Mouse (Mus musculus): ENCODE measurements around the gene Galns. TPM values are rescaled to one million over a fixed set of nuclear protein-coding genes. Genes with fewer than 3 reads are reported as not detected.
A peak's percentile ranks its signal among the peaks of the same experiment; 100 is the strongest.

Gene Galns
- polyA plus RNA-seq, 1 experiment from 2014 or later: 12.3 TPM

- Histone ChIP-seq H3K4me1 (ENCODE audit: control insufficient read depth, insufficient read depth, low read length) (peaks cover 37% of the 10 kb centered on the region), H3K27ac (ENCODE audit: low read depth, low read length) (peak overlapping the region; percentile 57), H3K4me3 (ENCODE audit: low read depth, low read length) (no peak overlapping the region), H3K9me3 (replicated peaks; ENCODE audit: control insufficient read depth, low read length) (no peaks in the 10 kb centered on the region), H3K27me3 (ENCODE audit: control insufficient read depth, insufficient read depth, low read length) (no peaks in the 10 kb centered on the region), H3K9ac (ENCODE audit: low read depth, low read length) (peak overlapping the region; percentile 61; the same call in 1 of the 2 replicates), H3K36me3 (ENCODE audit: control insufficient read depth, insufficient read depth, low read length) (no peaks in the 10 kb centered on the region), H3K4me2 (peak overlapping the region; percentile 47)
- ATAC-seq (replicated peaks; ENCODE audit: insufficient number of reproducible peaks, low FRiP score, low TSS enrichment): 0 out of 2 replicates have a peak, but pooled peaks have one; percentile 12
- WGBS (ENCODE audit: insufficient replicate concordance): 54% methylated on average over 2 of the region's 2 CpGs
Observed at GRCm38 (mm10) chr8:122537812-122538211, 73.5 kb downstream of the Galns start.

DNA sequence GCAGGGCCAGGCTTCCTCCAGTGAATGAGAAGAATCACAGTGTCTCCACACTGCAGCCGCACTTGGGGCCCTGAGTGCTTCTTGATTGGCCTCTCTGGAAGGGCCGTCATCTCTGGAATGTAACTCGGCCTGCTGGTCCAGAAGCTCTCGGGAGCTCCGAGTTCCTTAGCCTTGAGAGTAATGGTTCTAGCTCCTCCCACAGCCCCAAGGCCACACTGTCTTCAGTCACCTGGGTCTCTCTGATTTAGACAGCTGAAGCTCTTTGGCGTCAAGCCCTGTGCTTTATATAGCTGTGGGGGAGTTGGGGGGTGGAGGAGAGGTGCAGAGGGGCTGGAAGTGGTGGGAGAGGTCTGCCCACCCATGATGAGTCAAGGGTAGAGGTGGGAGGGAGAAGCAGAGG lies 74.2 kb downstream of the Galns start:
- Histone ChIP-seq H3K9ac (ENCODE audit: low read depth, low read length) (peak overlapping the region; percentile 61), H3K4me1 (ENCODE audit: control insufficient read depth, insufficient read depth, low read length) (peaks cover 32% of the 10 kb centered on the region), H3K27ac (ENCODE audit: low read depth, low read length) (peak overlapping the region; percentile 57), H3K36me3 (ENCODE audit: control insufficient read depth, insufficient read depth, low read length) (no peaks in the 10 kb centered on the region), H3K27me3 (ENCODE audit: control insufficient read depth, insufficient read depth, low read length) (no peaks in the 10 kb centered on the region), H3K4me3 (ENCODE audit: low read depth, low read length) (no peak overlapping the region), H3K4me2 (peak overlapping the region; percentile 47), H3K9me3 (replicated peaks; ENCODE audit: control insufficient read depth, low read length) (no peaks in the 10 kb centered on the region)
- peak; percentile 33; the same call in 1 of the 2 replicates for ATAC-seq (replicated peaks; ENCODE audit: insufficient number of reproducible peaks, low FRiP score, low TSS enrichment)
- 16% methylated on average over 6 of the region's 6 CpGs for WGBS (ENCODE audit: insufficient replicate concordance)

- peak overlapping the region; percentile 32; the same call in 1 of the 2 replicates for H3K4me2 ChIP-seq
- H3K36me3 ChIP-seq (ENCODE audit: control insufficient read depth, insufficient read depth, low read length): peaks cover 3% of the 10 kb centered on the region; the same call in 1 of the 2 replicates
- H3K4me3 ChIP-seq (ENCODE audit: low read depth, low read length): no peak overlapping the region
- H3K27me3 ChIP-seq (ENCODE audit: control insufficient read depth, insufficient read depth, low read length): no peaks in the 10 kb centered on the region
- H3K9ac ChIP-seq (ENCODE audit: low read depth, low read length): no peak overlapping the region; the same call in 1 of the 2 replicates
- ATAC-seq (replicated peaks; ENCODE audit: insufficient number of reproducible peaks, low FRiP score, low TSS enrichment): no peak
- peaks cover 49% of the 10 kb centered on the region for H3K4me1 ChIP-seq (ENCODE audit: control insufficient read depth, insufficient read depth, low read length)
- H3K9me3 ChIP-seq (replicated peaks; ENCODE audit: control insufficient read depth, low read length): no peaks in the 10 kb centered on the region
- H3K27ac ChIP-seq (ENCODE audit: low read depth, low read length): peak overlapping the region; percentile 64
- WGBS (ENCODE audit: insufficient replicate concordance): 56% methylated on average over 8 of the region's 8 CpGs
Observed at GRCm38 (mm10) chr8:122531312-122531711, 80.0 kb downstream of the Galns start.

DNA sequence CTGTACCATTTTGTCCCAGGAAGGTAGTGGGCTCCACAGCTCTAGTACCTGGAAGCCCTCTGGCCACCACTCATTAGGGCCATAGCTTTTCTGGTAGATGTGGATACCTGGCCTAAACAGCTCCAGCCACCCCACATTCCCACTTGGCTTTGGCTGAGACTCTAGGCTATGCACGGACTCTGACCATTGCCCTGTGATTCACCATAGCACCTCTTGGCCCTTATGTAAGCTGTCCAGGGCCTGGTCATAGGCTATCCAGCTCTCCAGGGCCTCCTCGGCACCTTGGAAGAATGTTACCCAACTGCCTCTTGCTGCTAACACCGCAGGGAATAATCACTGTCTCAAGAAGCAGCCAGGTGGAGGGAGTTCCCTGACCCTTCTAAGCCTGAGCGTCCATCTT lies 82.1 kb downstream of the Galns start:
- whole genome bisulfite sequencing (ENCODE audit: insufficient replicate concordance): 88% methylated on average over 4 of the region's 4 CpGs
- Histone ChIP-seq H3K36me3 (ENCODE audit: control insufficient read depth, insufficient read depth, low read length) (peaks cover 3% of the 10 kb centered on the region; the same call in 1 of the 2 replicates), H3K4me1 (ENCODE audit: control insufficient read depth, insufficient read depth, low read length) (peaks cover 67% of the 10 kb centered on the region), H3K4me2 (no peak overlapping the region), H3K27me3 (ENCODE audit: control insufficient read depth, insufficient read depth, low read length) (no peaks in the 10 kb centered on the region), H3K9me3 (replicated peaks; ENCODE audit: control insufficient read depth, low read length) (no peaks in the 10 kb centered on the region), H3K27ac (ENCODE audit: low read depth, low read length) (no peak overlapping the region), H3K4me3 (ENCODE audit: low read depth, low read length) (no peak overlapping the region), H3K9ac (ENCODE audit: low read depth, low read length) (no peak overlapping the region)
- no peak for ATAC-seq (replicated peaks; ENCODE audit: insufficient number of reproducible peaks, low FRiP score, low TSS enrichment)

Small RNAs within 50 kb of the gene (microRNA-seq; reads per million reads assigned to microRNA genes)
- gene Mir6396 (ENCODE audit: borderline number of aligned reads): not detected

Other genes starting within 250 kb of the Galns start
- 22.2 and 26.8 TPM in 2 replicates for gene Zc3h18, start 234.9 kb downstream of the Galns start, polyA plus RNA-seq (2014; fragmentation: Nextera tagmentation; extraction: Ambion mirVana)
- gene Il17c, start 189.4 kb downstream of the Galns start, polyA plus RNA-seq (2014; fragmentation: Nextera tagmentation; extraction: Ambion mirVana): not detected in 2 replicates
- 169 and 174 TPM in 2 replicates for gene Cyba, start 178.5 kb downstream of the Galns start, polyA plus RNA-seq (2014; fragmentation: Nextera tagmentation; extraction: Ambion mirVana)
- 28.0 and 29.0 TPM in 2 replicates for gene Mvd, start 168.0 kb downstream of the Galns start, polyA plus RNA-seq (2014; fragmentation: Nextera tagmentation; extraction: Ambion mirVana)
- gene Snai3, start 150.7 kb downstream of the Galns start, polyA plus RNA-seq (2014; fragmentation: Nextera tagmentation; extraction: Ambion mirVana): 3.0 and 4.2 TPM in 2 replicates
- gene Rnf166, start 135.4 kb downstream of the Galns start, polyA plus RNA-seq (2014; fragmentation: Nextera tagmentation; extraction: Ambion mirVana): 28.1 and 34.4 TPM in 2 replicates
- gene Ctu2, start 135.3 kb downstream of the Galns start, polyA plus RNA-seq (2014; fragmentation: Nextera tagmentation; extraction: Ambion mirVana): 35.2 and 39.0 TPM in 2 replicates
- 17.4 and 19.4 TPM in 2 replicates for gene Piezo1, start 60.1 kb downstream of the Galns start, polyA plus RNA-seq (2014; fragmentation: Nextera tagmentation; extraction: Ambion mirVana)
- gene Cdt1, start 43.4 kb downstream of the Galns start, polyA plus RNA-seq (2014; fragmentation: Nextera tagmentation; extraction: Ambion mirVana): 29.5 and 30.4 TPM in 2 replicates
- gene Aprt, start 34.6 kb downstream of the Galns start, polyA plus RNA-seq (2014; fragmentation: Nextera tagmentation; extraction: Ambion mirVana): 250 and 262 TPM in 2 replicates
- 49.8 and 60.0 TPM in 2 replicates for gene Trappc2l, start 177 bp upstream of the Galns start, polyA plus RNA-seq (2014; fragmentation: Nextera tagmentation; extraction: Ambion mirVana)
- not detected in 2 replicates for gene Pabpn1l, start 11.3 kb upstream of the Galns start, polyA plus RNA-seq (2014; fragmentation: Nextera tagmentation; extraction: Ambion mirVana)
- 5.2 and 5.4 TPM in 2 replicates for gene Cbfa2t3, start 87.6 kb upstream of the Galns start, polyA plus RNA-seq (2014; fragmentation: Nextera tagmentation; extraction: Ambion mirVana)
- gene Acsf3, start 164.0 kb upstream of the Galns start, polyA plus RNA-seq (2014; fragmentation: Nextera tagmentation; extraction: Ambion mirVana): 15.4 and 17.5 TPM in 2 replicates
- gene Cdh15, start 236.5 kb upstream of the Galns start, polyA plus RNA-seq (2014; fragmentation: Nextera tagmentation; extraction: Ambion mirVana): 0.42 and 0.67 TPM in 2 replicates